Mouse (Mus musculus) embryonic fibroblast, embryonic 13.5 days (primary cell): ENCODE measurements around the gene Cyp2c54.

Source experiments
- CTCF ChIP-seq: IDR thresholded peaks from 2 replicates; pipeline ENCODE4 v1.5.1; 2011; ENCODE audit warnings: mild to moderate bottlenecking, control low read depth, low read length, moderate library complexity, borderline replicate concordance; ENCODE audit not compliant: insufficient read depth
- POLR2A ChIP-seq: IDR thresholded peaks from 2 replicates; pipeline ENCODE4 v1.6.1; 2011; ENCODE audit warnings: low read depth, mild to moderate bottlenecking, control low read depth, low read length, moderate library complexity

DNA sequence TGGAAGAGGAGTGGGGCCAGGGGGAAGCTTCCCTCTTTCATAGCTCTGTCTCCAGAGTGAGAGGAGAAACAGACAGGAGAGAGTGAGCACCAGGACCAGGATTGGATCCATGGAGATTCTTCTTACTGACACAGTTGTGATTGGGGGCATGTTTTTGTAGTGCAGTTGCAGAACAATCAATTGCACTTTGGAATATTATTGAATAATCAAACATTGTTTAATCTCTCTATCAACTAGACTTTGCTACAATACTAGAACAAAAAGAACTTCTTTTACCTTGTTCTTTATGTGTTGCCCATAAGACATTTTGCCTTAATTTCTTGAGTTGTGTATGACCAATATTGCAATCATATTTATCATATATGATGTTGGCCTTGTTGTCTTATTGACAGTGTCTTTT is at the start of gene Cyp2c54:
- TF ChIP-seq CTCF (no peak), POLR2A (no peak)
